Mouse (Mus musculus) cerebellum, adult 9-10 months (tissue): ENCODE measurements around the gene Tbl2.

Experiments used
- DNase-seq: peaks from one replicate; pipeline ENCODE4 v3.0.0; 2022

The Tbl2 gene

DNA sequence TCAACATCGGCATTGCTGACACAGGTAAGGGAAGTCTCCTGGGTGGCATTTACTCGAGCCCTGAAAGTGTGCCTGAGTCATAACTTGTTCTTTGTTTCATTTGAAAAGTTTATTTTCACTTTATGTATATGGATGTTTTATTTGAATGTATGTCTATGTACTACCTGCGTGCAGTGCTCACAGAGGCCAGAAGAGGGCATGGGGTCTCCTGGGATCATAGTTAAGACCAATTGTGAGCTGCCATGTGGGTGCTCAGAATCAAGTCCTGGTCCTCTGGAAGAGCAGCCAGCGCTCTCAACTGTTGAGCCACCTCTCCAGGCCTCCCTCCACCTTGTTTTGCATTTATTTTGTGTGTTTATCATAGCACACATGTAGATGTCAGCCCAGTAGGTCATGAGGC lies 7.0 kb downstream of the Tbl2 start:
- DNase-seq: peak; percentile 13

GRCm38 (mm10) chr5:135161221-135161620 lies 11.8 kb downstream of the Tbl2 start:
- peak; percentile 9 for DNase-seq

DNA sequence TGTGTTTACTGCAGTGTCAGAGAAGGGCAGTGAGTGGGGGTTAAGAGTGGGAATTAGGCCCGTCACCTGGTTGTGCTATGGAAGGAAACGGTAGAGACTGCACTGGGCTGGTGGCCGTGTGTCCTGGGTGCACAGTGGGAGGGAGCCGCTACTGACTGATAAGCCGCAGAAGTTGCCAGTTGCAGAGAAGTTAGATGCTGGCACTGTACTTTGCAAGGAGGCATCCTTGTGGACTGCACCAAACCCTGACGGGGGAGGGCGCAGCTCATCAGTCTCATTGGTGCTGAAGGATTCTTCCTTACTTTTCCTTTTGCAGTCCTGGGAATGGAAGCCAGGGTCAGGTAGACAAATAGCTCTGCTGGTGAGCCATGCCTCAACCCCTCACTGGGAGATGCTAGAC lies 12.2 kb downstream of the Tbl2 start:
- peak; percentile 10 for DNase-seq

DNA sequence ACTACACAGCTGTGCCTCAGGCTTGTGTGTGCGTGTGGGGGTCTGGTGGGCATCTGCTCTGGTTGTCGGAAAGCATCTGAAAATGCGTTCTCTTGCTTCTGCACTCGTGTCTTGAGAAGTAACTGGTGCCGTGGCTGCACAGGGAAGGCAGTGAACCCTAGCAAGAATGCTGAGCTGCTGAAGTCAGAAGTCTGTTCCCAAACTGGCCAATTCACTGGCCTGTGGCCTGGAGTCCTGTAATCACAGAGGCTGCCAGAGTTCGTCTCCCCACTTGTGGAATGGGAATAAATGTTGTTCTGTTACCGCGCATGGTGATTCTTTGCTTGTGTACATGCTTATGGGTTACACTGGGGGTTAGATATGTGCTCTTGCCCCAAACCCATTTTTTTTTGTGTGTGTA lies 12.9 kb downstream of the Tbl2 start:
- DNase-seq: peak; percentile 9

- peak; percentile 8 for DNase-seq
Measured at GRCm38 (mm10) chr5:135162821-135163220, 13.4 kb downstream of the Tbl2 start.

DNA sequence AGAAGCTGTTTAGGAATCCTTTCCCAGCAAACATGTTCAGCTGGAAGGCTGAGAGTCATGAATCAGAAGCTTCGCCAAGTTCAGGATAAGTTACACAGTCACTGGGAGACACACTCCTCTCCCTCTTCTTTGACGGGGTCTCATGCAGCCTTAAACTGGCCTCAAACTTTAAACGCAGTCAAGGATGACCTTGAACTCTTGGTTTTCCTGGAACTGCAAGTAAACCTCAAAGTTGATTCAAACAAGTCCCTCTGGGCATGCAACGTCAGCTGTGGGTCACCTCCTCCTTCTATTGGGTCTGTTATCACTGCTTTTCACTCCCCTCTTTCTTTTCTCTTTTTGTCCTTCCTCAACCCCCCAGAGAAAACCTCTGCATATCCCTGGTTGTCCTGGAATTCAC lies 17.5 kb downstream of the Tbl2 start:
- peak; percentile 53 for DNase-seq

DNA sequence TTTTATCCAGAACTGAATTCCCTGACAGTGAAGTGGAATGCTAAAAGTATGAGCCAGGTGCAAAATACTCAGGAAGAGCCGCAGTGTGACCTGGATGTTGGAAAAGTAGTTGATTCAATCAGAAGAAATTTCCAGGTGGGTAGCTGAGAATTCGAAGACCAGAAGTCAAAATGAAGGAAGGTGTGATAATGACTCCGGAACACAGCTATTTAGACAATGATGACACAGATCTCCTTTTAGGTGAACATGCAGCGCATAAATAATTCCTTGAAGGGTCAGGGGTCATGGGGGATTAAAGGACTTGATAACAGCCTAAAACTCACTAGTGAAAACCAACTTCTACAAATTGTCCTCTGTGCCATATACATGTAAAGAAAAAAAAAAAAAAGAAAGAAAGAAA lies 18.0 kb downstream of the Tbl2 start:
- DNase-seq: peak; percentile 58

- DNase-seq: peak; percentile 98
Measured at GRCm38 (mm10) chr5:135168063-135169062, 18.9 kb downstream of the Tbl2 start, which contains the start of gene Bcl7b. Gene Bcl7b, plus strand, starts transcription at chr5:135168283.

- peak; percentile 62 for DNase-seq
Measured at GRCm38 (mm10) chr5:135169479-135169878, 20.0 kb downstream of the Tbl2 start.

GRCm38 (mm10) chr5:135171688-135172220 lies 22.3 kb downstream of the Tbl2 start:
- DNase-seq: no peak

DNA sequence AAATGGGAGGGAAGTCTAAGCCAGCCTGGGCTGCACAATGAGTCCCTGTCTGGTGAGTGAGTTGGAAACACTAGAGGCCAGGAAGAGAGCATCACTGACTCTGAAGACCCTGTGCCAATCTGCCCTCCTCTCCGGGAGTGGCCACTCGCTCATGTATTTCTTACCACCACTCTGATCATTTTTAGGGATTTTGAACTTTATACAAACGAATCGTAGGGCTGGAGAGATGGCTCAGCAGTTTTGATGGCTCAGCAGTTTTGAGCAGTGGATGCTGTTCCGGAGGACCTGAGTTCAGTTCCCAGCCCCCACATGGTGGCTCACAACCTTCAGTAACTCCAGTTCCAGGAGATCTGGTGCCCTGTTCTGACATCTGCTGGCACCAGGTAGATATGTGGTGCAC lies 23.5 kb downstream of the Tbl2 start:
- no peak for DNase-seq

GRCm38 (mm10) chr5:135175086-135175485 lies 25.6 kb downstream of the Tbl2 start:
- DNase-seq: no peak

DNA sequence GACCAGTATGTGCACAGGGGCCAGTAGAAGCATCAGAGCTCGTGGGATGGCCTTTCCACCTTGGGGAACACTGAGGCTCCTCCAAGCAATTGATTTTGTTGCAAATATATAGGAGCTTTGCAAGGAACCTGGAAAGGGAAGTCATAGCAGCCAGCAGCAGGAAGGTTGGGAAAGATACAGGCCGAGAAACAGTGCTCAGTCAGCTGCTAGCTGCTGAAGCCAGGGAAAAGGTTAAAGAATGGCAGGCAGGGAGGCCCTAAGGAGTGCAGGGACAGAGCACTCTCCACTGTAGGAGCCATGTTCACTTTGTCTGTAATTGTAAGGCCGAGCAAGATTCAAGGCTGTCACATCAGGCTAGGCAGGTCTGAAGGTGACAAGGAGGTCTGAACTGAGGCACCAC lies 29.1 kb downstream of the Tbl2 start:
- no peak for DNase-seq

DNA sequence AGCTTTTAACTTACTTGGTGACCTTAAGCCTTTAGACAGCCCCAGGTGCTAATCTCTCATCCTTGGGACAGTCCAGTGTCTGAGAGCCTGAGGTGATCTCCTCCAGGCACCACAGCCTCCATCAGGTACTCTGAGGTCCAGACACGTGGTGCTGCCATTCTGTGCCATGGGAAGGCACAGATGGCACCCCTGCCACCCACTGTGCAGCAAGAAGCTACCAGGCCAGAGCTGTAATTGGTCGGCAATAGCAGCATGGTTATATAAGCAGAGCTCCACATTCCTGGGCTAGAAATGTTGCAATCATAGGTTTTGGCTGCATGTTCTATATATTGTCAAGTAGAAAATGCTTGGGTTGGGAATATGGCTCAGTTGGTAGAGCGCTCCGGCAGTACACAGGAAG lies 29.5 kb downstream of the Tbl2 start:
- DNase-seq: peak; percentile 98

- peak; percentile 80 for DNase-seq
Measured at GRCm38 (mm10) chr5:135179616-135180015, 30.2 kb downstream of the Tbl2 start.

DNA sequence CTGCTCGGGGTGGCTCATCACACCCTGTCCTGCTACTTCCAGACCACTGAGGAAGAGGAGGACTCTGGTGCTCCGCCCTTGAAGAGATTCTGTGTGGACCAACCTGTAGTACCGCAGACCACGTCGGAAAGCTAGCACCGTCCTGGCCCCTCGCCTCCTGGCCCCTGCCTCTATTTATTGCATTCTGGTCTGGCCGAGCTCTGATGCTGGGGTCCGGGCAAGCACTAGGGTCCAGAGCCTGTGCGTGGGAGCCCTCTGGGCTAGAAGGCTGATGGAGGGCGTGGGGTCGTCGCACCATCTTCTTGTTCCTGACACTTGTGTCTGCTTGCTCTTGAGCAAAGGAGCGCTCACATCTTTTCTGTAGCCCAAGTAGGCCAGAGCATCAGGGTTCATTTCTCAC lies 31.3 kb downstream of the Tbl2 start:
- peak; percentile 45 for DNase-seq

- peak; percentile 34 for DNase-seq
Measured at GRCm38 (mm10) chr5:135181776-135182175, 32.3 kb downstream of the Tbl2 start.

DNA sequence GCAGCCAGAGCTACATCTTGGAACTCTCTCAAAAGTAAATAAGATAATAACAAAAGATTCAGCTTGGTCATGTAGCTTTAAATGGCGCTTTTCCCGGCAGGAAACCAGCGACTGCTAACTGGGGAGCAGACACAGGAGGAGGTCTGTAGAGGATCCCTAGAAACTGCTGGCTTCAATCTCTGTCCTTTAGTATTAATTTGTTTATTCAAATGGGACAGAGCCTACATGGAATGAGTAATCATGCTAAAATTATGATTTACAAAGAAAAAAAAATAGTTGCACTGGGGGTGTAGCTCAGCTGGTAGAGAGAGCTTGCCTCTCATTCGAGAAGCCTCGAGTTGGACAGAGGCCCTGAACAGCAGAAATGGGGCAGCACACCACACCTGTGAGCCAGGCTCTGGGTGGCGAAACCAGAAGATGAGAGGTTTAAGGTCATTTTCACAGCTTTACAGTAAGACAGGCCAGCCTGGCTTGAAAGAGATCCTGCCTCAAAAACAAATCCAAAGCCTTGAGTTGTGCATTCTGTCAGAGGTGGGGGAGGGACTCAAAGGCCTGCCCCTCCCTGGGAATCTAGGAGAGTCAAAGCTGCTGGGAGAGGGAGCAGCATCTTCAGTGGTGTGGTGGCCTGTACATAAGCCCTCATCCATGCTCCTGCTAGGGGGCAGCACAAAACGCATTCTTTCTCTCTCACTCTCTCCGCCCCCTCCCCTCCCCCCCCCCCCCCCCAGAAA lies 33.8 kb downstream of the Tbl2 start:
- peak; percentile 64 for DNase-seq

DNA sequence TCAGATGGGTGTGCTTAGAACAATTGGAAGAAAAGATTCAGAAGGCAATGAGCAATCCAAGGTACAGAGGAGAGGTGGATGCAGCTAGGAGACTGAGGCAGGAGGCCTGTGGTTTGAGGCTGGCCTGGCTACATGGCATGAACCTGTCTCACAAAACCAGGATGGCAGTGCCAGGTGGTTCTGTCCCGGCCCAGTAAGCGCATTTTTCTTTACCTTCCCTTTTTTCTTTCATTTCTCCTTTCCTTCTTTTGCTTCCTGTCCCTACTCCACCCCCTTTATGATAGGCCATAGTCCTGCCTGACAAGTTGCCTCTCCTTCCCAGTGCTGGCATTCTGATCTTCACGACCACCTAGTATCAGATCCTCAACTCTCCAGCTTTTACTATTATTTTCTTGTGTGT lies 35.6 kb downstream of the Tbl2 start:
- peak; percentile 46 for DNase-seq

DNA sequence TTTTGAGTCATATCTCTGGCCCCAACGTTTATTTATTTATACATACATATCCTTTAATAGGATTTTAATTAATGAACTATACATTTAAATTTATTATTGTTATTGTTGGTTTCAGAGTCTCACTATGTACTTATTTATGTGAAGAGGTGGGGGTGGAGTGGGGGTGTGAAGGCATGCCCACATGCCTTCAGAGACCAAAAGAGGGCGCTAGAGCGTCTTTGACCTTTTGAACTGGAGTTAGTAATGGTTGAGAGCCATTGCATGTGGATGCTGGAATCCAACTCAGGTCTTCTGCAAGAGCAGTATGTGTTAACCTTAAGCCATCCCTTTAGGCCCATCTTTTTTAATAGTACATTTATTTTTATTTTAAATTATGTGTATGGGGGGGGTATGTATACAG lies 36.1 kb downstream of the Tbl2 start:
- peak; percentile 73 for DNase-seq

GRCm38 (mm10) chr5:135186231-135186620 lies 36.8 kb downstream of the Tbl2 start:
- no peak for DNase-seq

DNA sequence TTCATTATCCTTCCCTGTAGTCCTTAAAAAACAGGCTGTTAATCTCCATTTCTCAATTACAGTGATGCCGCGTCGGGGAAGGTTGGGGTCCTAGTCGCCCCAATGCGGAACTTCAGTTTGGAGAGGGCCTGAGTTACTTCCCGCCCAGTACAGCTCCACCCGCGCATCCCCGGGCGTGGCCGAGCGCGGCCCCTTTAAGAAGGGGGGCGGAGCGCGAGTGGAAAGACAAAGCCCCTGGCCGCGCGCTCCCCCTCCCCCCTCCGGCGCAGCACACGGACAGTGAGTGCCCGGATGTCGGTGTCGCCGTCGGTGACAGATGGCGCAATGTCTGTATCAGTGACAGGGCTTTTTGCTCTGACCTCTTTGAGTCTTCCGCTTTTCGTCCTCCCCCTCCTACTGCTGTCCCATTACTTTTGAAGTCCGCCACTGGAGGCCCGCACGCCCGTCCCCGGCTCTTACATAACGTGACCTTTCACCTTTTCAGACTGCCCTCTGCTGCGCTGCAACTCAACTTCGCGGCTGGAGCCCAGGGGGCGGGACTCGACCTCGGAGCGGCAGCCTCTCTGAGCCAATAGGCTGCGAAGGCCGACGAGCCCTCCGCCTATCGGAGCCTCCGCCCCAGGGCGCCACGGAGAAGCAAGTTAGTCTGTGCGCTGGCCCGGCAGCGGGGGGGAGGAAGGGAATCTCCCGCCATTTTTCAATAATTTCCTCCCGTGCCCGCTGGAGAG lies 37.3 kb downstream of the Tbl2 start, which contains the start of gene Baz1b:
Gene Baz1b, plus strand, starts transcription at position 644 of the 728 bp plus-strand sequence.
- DNase-seq: peak; percentile 99
